Mouse (Mus musculus) heart, embryonic 16.5 days (tissue): ENCODE results near the gene Sh3gl2. TPM values are rescaled to one million over a fixed set of nuclear protein-coding genes. Genes with fewer than 3 reads are reported as not detected.

ENCODE experiments used
- ATAC-seq: fragments of 200-750 bp; cut with Nextera tagmentation; replicated peaks from 2 replicates; pipeline ENCODE4 v1.8.0; 2017; ENCODE audit warnings: moderate number of reproducible peaks; ENCODE audit not compliant: insufficient read depth, low FRiP score; ENCODE audit errors: extremely low read depth
- H3K27ac ChIP-seq: fragments of 300-500 bp; sonication (generic); 2 replicates; pipeline ENCODE4 v1.5.1; 2014; ENCODE audit warnings: mild to moderate bottlenecking, low read length, control low read depth, moderate library complexity
- H3K27me3 ChIP-seq: fragments of 300-500 bp; sonication (generic); 2 replicates; pipeline ENCODE4 v1.6.1; 2014; ENCODE audit warnings: low read length, mixed read lengths; ENCODE audit not compliant: control insufficient read depth, insufficient read depth
- H3K36me3 ChIP-seq: fragments of 300-500 bp; sonication (generic); 2 replicates; pipeline ENCODE4 v1.6.1; 2014; ENCODE audit not compliant: control insufficient read depth, insufficient read depth
- H3K4me1 ChIP-seq: fragments of 300-500 bp; sonication (generic); 2 replicates; pipeline ENCODE4 v1.6.1; 2014; ENCODE audit warnings: low read length, mixed read lengths; ENCODE audit not compliant: control insufficient read depth, insufficient read depth
- H3K4me2 ChIP-seq: fragments of 300-500 bp; sonication (generic); 2 replicates; pipeline ENCODE4 v1.6.1; 2014; ENCODE audit warnings: low read depth, mild to moderate bottlenecking, control low read depth, low read length
- H3K4me3 ChIP-seq: fragments of 300-500 bp; sonication (generic); 2 replicates; pipeline ENCODE4 v1.5.1; 2014; ENCODE audit warnings: mild to moderate bottlenecking, control low read depth, low read length
- H3K9ac ChIP-seq: fragments of 300-500 bp; sonication (generic); 2 replicates; pipeline ENCODE4 v1.6.1; 2014; ENCODE audit warnings: low read length, control low read depth
- H3K9me3 ChIP-seq: fragments of 300-500 bp; sonication (generic); replicated peaks from 2 replicates; pipeline ENCODE4 v1.6.1; 2016; ENCODE audit warnings: low read length; ENCODE audit not compliant: control insufficient read depth
- WGBS: fragments of 180-500 bp; shearing (Covaris S2); extraction: QIAGEN DNeasy Blood & Tissue Kit; methylation state at CpG from one replicate; pipeline ENCODE4 v1.1.7; 2014; 5-methylcytosine and 5-hydroxymethylcytosine counted together
- polyA plus RNA-seq: library from polyadenylated mRNA; unstranded; fragments of >200 nt; fragmentation: Nextera tagmentation; extraction: Ambion mirVana; gene quantifications from 2 replicates; pipeline ENCODE4 v1.2.1, GENCODE M21; 2015

Sh3gl2 gene
- polyA plus RNA-seq, 1 experiment from 2014 or later: 0.81 TPM

DNA sequence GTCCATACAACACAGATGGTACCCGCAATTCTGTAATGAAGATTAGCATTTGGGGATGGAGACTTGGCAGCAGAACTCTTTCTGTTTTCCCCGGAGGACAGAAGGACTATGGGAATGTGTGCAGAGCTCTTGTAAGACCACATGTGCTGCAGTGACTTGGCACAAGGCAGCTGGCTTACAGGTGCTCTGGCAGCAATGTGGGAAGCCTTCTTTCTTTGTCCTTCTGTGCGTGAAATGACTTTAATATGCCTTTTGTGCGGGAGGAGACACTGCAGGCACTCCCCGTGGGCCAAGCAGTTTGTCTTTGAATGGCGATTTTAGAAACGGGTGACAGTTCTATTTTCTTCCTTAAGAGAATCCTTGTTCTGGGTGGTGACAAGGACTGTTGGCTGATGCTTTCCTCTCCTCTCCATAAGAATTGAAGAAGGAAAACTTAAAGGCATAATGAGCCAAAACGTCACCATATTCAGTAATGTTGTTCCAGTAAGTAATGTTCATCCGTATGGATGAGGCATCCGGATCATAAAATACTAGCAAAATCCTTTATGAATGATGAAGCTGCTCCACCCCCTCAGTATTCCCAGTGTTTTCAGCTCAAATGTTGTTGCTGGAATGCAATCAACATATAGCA is 281.5 kb downstream of the Sh3gl2 start:
- ATAC-seq: no peak
- H3K27ac ChIP-seq: no peak overlapping the region
- no peaks in the 10 kb centered on the region for H3K4me1 ChIP-seq
- 80% methylated on average over 10 of the region's 10 CpGs for WGBS
- H3K27me3 ChIP-seq: no peaks in the 10 kb centered on the region
- H3K36me3 ChIP-seq: no peaks in the 10 kb centered on the region
- no peak overlapping the region for H3K4me3 ChIP-seq
- H3K4me2 ChIP-seq: no peak overlapping the region
- H3K9me3 ChIP-seq: no peaks in the 10 kb centered on the region
- no peak overlapping the region for H3K9ac ChIP-seq

- H3K4me2 ChIP-seq: no peak overlapping the region
- 44% methylated on average over 3 of the region's 3 CpGs for WGBS
- H3K27ac ChIP-seq: no peak overlapping the region
- no peaks in the 10 kb centered on the region for H3K9me3 ChIP-seq
- H3K36me3 ChIP-seq: no peaks in the 10 kb centered on the region
- no peaks in the 10 kb centered on the region for H3K27me3 ChIP-seq
- no peak for ATAC-seq
- H3K9ac ChIP-seq: no peak overlapping the region
- no peak overlapping the region for H3K4me3 ChIP-seq
- H3K4me1 ChIP-seq: no peaks in the 10 kb centered on the region
Observed at GRCm38 (mm10) chr4:85505718-85506117, 300.8 kb downstream of the Sh3gl2 start.

GRCm38 (mm10) chr4:85506976-85507375 is 302.1 kb downstream of the Sh3gl2 start:
- no peak overlapping the region for H3K4me2 ChIP-seq
- WGBS: 51% methylated on average over 2 of the region's 2 CpGs
- no peaks in the 10 kb centered on the region for H3K36me3 ChIP-seq
- no peak for ATAC-seq
- H3K9me3 ChIP-seq: no peaks in the 10 kb centered on the region
- no peak overlapping the region for H3K4me3 ChIP-seq
- H3K27me3 ChIP-seq: peaks cover 2% of the 10 kb centered on the region
- H3K9ac ChIP-seq: no peak overlapping the region
- no peak overlapping the region for H3K27ac ChIP-seq
- no peaks in the 10 kb centered on the region for H3K4me1 ChIP-seq

DNA sequence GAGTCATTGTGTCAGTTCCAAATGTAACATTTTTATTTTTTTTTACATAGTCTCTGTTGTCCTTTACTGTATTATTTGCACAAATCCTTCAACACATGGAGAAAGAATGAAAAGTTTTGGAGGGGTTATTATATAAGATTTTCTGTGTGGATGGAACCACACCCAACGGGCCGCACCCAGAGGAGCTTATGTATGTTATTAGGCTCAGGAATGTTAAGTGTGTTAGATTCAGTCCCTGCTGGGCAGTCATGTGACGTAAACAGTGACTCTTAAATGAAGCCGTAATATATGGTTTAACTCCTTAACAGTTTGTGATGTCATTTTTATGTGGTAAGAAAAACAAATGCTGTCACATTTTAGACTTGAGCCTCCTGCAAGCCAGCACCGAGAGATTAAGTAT is 302.6 kb downstream of the Sh3gl2 start:
- Histone ChIP-seq H3K27me3 (peaks cover 5% of the 10 kb centered on the region), H3K27ac (no peak overlapping the region), H3K9ac (no peak overlapping the region), H3K4me3 (no peak overlapping the region), H3K36me3 (no peaks in the 10 kb centered on the region), H3K4me1 (no peaks in the 10 kb centered on the region), H3K4me2 (no peak overlapping the region), H3K9me3 (no peaks in the 10 kb centered on the region)
- no peak for ATAC-seq
- 45% methylated on average over 5 of the region's 5 CpGs for WGBS

- Histone ChIP-seq H3K36me3 (no peaks in the 10 kb centered on the region), H3K27me3 (peaks cover 23% of the 10 kb centered on the region), H3K4me1 (peaks cover 9% of the 10 kb centered on the region), H3K4me3 (peak overlapping the region; percentile 65), H3K4me2 (peak overlapping the region; percentile 99), H3K27ac (no peak overlapping the region), H3K9me3 (no peaks in the 10 kb centered on the region), H3K9ac (no peak overlapping the region)
- peak; percentile 65 for ATAC-seq
- WGBS: 17% methylated on average over 7 of the region's 7 CpGs
Observed at GRCm38 (mm10) chr4:85513288-85513687, 308.4 kb downstream of the Sh3gl2 start.

GRCm38 (mm10) chr4:85513792-85514191 is 308.9 kb downstream of the Sh3gl2 start, which contains the start of gene Adamtsl1:
Gene Adamtsl1, plus strand, starts transcription at chr4:85514172.
- peak within 1 kb of the TSS; percentile 99 for H3K4me2 ChIP-seq
- 6% methylated on average over 9 of the region's 9 CpGs for WGBS
- no peaks in the 10 kb centered on the region for H3K9me3 ChIP-seq
- no peak within 1 kb of the TSS for H3K27ac ChIP-seq
- no peak for ATAC-seq
- H3K27me3 ChIP-seq: peaks cover 23% of the 10 kb centered on the region
- no peaks in the 10 kb centered on the region for H3K36me3 ChIP-seq
- peaks cover 9% of the 10 kb centered on the region for H3K4me1 ChIP-seq
- H3K4me3 ChIP-seq: peak within 1 kb of the TSS; percentile 65
- H3K9ac ChIP-seq: peak within 1 kb of the TSS; percentile 62

- peak; percentile 76 for ATAC-seq
- Histone ChIP-seq H3K4me1 (peaks cover 9% of the 10 kb centered on the region), H3K36me3 (no peaks in the 10 kb centered on the region), H3K9ac (peak overlapping the region; percentile 62), H3K4me3 (peak overlapping the region; percentile 65), H3K9me3 (no peaks in the 10 kb centered on the region), H3K4me2 (peak overlapping the region; percentile 99), H3K27ac (no peak overlapping the region), H3K27me3 (peaks cover 23% of the 10 kb centered on the region)
- WGBS: under 1% methylated on average over 31 of the region's 33 CpGs
Observed at GRCm38 (mm10) chr4:85514205-85514681, 309.3 kb downstream of the Sh3gl2 start.

GRCm38 (mm10) chr4:85526966-85527566 is 322.1 kb downstream of the Sh3gl2 start:
- no peak for ATAC-seq
- Histone ChIP-seq H3K27me3 (0 out of 2 replicates have a peak, but pooled peaks cover 2% of the 10 kb centered on the region), H3K9me3 (no peaks in the 10 kb centered on the region), H3K27ac (no peak overlapping the region), H3K4me1 (no peaks in the 10 kb centered on the region), H3K9ac (no peak overlapping the region), H3K4me2 (no peak overlapping the region), H3K36me3 (no peaks in the 10 kb centered on the region), H3K4me3 (no peak overlapping the region)
- WGBS: 81% methylated on average over 7 of the region's 7 CpGs

DNA sequence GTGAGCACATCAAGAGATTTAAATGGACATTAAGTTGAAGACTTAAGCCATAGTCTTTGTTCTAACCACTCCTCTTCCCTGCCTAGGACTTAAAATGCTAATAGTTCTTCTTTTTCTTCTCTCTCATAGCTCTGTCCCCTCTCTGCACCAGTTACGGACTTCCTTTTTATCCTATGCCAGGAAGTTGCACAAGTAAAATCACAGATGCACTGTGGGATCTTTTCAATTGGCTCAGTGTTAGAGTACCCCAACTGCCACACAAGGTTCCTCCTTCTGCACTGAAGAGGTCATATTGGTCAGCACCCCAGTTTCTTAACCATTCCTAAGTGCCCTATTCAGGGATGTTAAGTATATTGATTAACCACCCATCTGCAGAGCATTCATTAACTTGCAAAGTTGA is 324.9 kb downstream of the Sh3gl2 start:
- H3K27me3 ChIP-seq: 0 out of 2 replicates have a peak, but pooled peaks cover 2% of the 10 kb centered on the region
- H3K4me2 ChIP-seq: no peak overlapping the region
- no peaks in the 10 kb centered on the region for H3K36me3 ChIP-seq
- no peak overlapping the region for H3K27ac ChIP-seq
- WGBS: 71% methylated on average over 1 of the region's 1 CpGs
- no peaks in the 10 kb centered on the region for H3K9me3 ChIP-seq
- no peak overlapping the region for H3K4me3 ChIP-seq
- no peaks in the 10 kb centered on the region for H3K4me1 ChIP-seq
- no peak overlapping the region for H3K9ac ChIP-seq
- no peak for ATAC-seq
